Mouse (Mus musculus) heart, embryonic 15.5 days (tissue): ENCODE measurements at regions not wholly inside any gene's neighbourhood (a gene's known extent, or its start where the extent isn't known, plus 50 kb on each side); places are given as distances from the start of the nearest gene placed in this dataset.

Experiments
- ATAC-seq: fragments of 200-750 bp; cut with Nextera tagmentation; replicated peaks from 2 replicates; pipeline ENCODE4 v1.8.0; 2017; ENCODE audit warnings: low read depth, moderate TSS enrichment; ENCODE audit not compliant: insufficient number of reproducible peaks, insufficient read depth, low FRiP score
- H3K27ac ChIP-seq: fragments of 300-500 bp; sonication (generic); 2 replicates; pipeline ENCODE4 v1.5.1; 2015; ENCODE audit warnings: mild to moderate bottlenecking, inconsistent platforms
- H3K27me3 ChIP-seq: fragments of 300-500 bp; sonication (generic); 2 replicates; pipeline ENCODE4 v1.6.1; 2015; ENCODE audit warnings: inconsistent platforms
- H3K36me3 ChIP-seq: fragments of 300-500 bp; sonication (generic); 2 replicates; pipeline ENCODE4 v1.6.1; 2015; ENCODE audit warnings: mild to moderate bottlenecking, inconsistent platforms
- H3K4me1 ChIP-seq: fragments of 300-500 bp; sonication (generic); replicated peaks from 2 replicates; pipeline ENCODE4 v1.6.1; 2015; ENCODE audit warnings: inconsistent platforms
- H3K4me2 ChIP-seq: fragments of 300-500 bp; sonication (generic); 2 replicates; pipeline ENCODE4 v1.6.1; 2015; ENCODE audit warnings: inconsistent platforms, mild to moderate bottlenecking, moderate library complexity
- H3K4me3 ChIP-seq: fragments of 300-500 bp; sonication (generic); 2 replicates; pipeline ENCODE4 v1.5.1; 2015; ENCODE audit warnings: mild to moderate bottlenecking, inconsistent platforms
- H3K9ac ChIP-seq: fragments of 300-500 bp; sonication (generic); 2 replicates; pipeline ENCODE4 v1.6.1; 2015; ENCODE audit warnings: mild to moderate bottlenecking, inconsistent platforms
- H3K9me3 ChIP-seq: fragments of 300-500 bp; sonication (generic); replicated peaks from 2 replicates; pipeline ENCODE4 v1.6.1; 2016; ENCODE audit warnings: inconsistent platforms
- WGBS: fragments of 180-500 bp; shearing (Covaris S2); methylation state at CpG from one replicate; pipeline ENCODE4 v1.1.7; 2015; ENCODE audit warnings: mixed read lengths; 5-methylcytosine and 5-hydroxymethylcytosine counted together

DNA sequence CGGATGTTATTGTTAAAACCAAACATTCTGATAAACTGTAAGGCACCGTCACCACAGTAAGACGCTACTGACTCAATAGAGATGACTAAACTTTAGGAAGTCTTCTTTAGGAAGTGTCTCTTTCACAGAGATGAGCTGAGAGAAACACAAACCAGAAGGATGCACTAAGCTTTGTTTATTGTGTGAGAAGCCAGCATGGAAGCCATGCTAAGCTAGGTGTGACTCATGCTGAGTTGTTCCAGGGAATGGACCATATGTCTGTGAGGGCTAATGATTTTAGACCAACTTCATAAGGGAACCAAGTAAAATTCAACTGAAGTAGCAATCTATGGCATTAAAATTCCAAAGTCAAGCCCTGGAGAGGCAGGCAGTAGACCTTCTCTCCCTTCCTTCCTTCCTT, 364.2 kb downstream of the Rnf144b start:
- Histone ChIP-seq H3K36me3 (no peaks in the 10 kb centered on the region), H3K27ac (no peak overlapping the region), H3K9me3 (no peaks in the 10 kb centered on the region; the same call in 1 of the 2 replicates), H3K9ac (no peak overlapping the region), H3K27me3 (no peaks in the 10 kb centered on the region), H3K4me2 (no peak overlapping the region), H3K4me3 (no peak overlapping the region), H3K4me1 (no peaks in the 10 kb centered on the region)
- ATAC-seq = no peak
- WGBS = 70% methylated on average over 3 of the region's 3 CpGs

DNA sequence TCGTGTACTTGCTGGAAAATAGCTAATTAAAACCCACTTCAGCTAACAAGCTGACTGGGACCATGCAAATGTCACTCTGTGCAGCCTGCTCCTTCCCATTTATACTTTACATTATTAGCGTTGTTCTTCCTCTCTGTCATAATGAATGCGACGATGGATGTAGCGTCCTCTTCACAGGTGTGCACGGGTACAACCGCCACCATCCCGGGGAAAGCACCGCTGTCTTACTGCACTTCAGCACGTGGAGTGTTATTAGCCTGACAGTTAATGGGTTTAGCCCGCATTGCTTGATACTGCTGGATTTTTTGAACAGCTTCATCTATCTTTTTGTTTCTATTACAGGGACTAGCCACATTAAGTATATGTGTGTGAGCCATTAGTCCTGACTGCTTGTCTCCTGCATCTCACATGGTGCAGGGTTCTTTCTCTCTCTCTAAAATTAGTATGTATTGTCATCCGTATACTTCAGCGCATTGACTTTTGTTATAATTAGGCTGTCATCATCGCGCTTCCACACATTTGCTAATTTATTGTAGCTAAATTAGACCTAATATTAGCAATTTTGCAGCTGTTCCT, 383.0 kb downstream of the Rnf144b start:
- no peak overlapping the region for H3K27ac ChIP-seq
- no peak overlapping the region for H3K9ac ChIP-seq
- H3K36me3 ChIP-seq = no peaks in the 10 kb centered on the region
- no peaks in the 10 kb centered on the region for H3K9me3 ChIP-seq
- no peak overlapping the region for H3K4me3 ChIP-seq
- no peak for ATAC-seq
- H3K27me3 ChIP-seq = no peaks in the 10 kb centered on the region
- H3K4me2 ChIP-seq = no peak overlapping the region
- 90% methylated on average over 15 of the region's 15 CpGs for WGBS
- H3K4me1 ChIP-seq = no peaks in the 10 kb centered on the region

DNA sequence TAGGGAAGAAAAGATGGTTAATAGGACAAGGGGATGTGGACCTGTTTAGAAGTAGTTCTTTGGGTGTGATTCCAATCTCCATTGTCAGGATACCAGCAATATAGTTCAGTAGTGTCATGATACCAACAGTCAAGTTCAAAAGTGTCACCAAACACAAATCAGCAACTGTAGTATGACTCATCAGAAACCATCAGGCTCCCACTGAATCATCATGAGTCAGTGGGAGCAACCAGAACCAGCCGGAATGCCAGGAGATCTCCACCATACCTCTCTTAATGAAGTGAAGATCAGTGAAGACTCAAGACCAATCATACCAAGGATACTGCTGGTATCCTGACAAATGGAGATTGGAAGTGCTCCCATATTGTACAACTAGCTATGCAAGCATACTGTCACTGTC, 410.5 kb downstream of the Rnf144b start:
- Histone ChIP-seq H3K4me1 (no peaks in the 10 kb centered on the region), H3K27ac (no peak overlapping the region), H3K9me3 (no peaks in the 10 kb centered on the region; the same call in 1 of the 2 replicates), H3K4me3 (no peak overlapping the region), H3K9ac (no peak overlapping the region), H3K36me3 (no peaks in the 10 kb centered on the region), H3K27me3 (no peaks in the 10 kb centered on the region), H3K4me2 (no peak overlapping the region)
- ATAC-seq = no peak
- WGBS = 95% methylated on average over 1 of the region's 1 CpGs

DNA sequence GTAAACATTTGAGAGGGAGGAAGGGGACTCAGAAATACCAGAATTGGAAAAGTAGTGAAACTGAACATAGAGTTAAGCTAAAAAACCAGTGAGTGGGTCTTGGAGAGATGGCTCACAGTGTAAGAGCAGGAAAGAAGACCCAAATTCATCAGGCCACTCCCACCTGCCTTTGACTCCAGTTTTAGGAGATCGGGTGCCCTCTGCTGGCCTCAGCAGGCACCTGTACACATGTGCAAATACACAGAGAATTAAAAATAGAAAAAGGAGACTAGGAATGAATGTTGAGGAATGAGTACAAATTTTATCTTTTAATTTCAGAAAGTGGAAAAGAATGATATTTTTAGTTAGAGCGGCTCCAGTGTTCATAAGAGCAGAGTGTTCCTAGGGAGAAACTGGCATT, 414.7 kb downstream of the Rnf144b start:
- Histone ChIP-seq H3K27ac (no peak overlapping the region), H3K9ac (no peak overlapping the region), H3K4me3 (no peak overlapping the region), H3K36me3 (no peaks in the 10 kb centered on the region), H3K9me3 (no peaks in the 10 kb centered on the region; the same call in 1 of the 2 replicates), H3K4me1 (no peaks in the 10 kb centered on the region), H3K4me2 (no peak overlapping the region), H3K27me3 (no peaks in the 10 kb centered on the region)
- no peak for ATAC-seq
- 92% methylated on average over 2 of the region's 2 CpGs for WGBS

DNA sequence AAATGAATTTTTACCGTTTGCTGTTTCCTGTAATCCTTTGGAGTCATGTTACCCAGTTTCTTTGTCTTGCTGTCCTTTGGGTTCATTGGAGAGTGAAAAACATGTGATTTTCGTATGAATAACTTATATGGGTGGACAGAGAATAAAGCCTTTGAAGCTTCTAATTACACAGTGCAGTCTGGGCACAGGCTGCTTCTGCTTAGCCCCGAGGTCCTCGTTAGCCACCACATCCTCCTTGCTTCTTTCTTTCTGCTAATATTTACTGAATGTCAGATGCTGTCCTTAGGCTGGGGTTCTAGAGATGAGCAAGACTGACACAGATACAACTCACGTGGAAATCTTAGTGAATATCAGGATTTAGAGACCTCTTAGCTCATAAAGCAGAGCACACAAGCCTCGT, 427.2 kb downstream of the Rnf144b start:
- Histone ChIP-seq H3K27me3 (no peaks in the 10 kb centered on the region), H3K9ac (no peak overlapping the region), H3K36me3 (no peaks in the 10 kb centered on the region), H3K9me3 (no peaks in the 10 kb centered on the region), H3K4me2 (no peak overlapping the region), H3K4me1 (no peaks in the 10 kb centered on the region), H3K27ac (no peak overlapping the region), H3K4me3 (no peak overlapping the region)
- 71% methylated on average over 6 of the region's 6 CpGs for WGBS
- ATAC-seq = no peak

DNA sequence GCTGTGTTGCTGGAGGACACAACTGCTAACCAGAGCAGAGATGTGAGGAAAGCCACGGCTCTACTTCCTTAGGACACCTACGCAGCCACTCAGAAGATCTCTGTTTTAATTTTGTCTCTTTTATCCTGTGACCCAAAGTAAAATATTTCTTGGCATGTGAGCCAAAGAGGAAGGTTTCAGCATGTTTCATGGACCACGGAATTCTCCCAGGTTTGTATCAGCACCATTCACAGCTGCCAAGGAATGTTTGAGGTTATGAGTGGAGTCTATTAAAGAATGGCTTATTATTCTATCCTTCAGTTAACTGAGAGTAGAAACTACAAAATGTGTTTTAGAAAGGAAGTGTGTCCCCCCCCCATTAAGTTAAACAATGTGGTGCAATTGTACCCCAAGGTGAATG, 429.8 kb downstream of the Rnf144b start:
- Histone ChIP-seq H3K36me3 (no peaks in the 10 kb centered on the region), H3K9me3 (no peaks in the 10 kb centered on the region), H3K4me1 (no peaks in the 10 kb centered on the region), H3K27ac (no peak overlapping the region), H3K4me3 (no peak overlapping the region), H3K4me2 (no peak overlapping the region), H3K9ac (no peak overlapping the region), H3K27me3 (no peaks in the 10 kb centered on the region)
- no peak for ATAC-seq
- WGBS = 73% methylated on average over 3 of the region's 3 CpGs

DNA sequence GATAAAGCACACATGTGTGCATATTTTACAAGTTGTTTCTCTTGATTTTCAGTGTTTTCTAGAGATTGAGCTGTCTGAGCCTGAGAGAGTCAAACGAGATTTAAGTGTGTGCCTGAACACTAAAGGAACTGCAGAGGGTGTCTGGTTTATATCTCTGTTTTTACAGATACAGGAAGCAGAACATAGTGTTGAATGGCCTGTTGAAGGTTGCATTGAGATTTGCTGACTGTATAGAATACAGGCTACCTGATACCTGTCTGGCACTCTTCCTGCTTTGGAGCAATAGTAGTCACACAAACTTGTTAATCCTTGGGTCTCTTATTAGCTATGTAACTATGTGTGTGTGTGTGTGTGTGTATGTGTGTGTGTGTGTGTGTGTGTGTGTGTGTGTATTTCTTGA, 431.7 kb downstream of the Rnf144b start:
- Histone ChIP-seq H3K9ac (no peak overlapping the region), H3K4me1 (no peaks in the 10 kb centered on the region), H3K9me3 (no peaks in the 10 kb centered on the region), H3K27ac (no peak overlapping the region), H3K27me3 (no peaks in the 10 kb centered on the region), H3K4me3 (no peak overlapping the region), H3K4me2 (no peak overlapping the region), H3K36me3 (no peaks in the 10 kb centered on the region)
- WGBS = 11% methylated on average over 1 of the region's 1 CpGs
- ATAC-seq = no peak

DNA sequence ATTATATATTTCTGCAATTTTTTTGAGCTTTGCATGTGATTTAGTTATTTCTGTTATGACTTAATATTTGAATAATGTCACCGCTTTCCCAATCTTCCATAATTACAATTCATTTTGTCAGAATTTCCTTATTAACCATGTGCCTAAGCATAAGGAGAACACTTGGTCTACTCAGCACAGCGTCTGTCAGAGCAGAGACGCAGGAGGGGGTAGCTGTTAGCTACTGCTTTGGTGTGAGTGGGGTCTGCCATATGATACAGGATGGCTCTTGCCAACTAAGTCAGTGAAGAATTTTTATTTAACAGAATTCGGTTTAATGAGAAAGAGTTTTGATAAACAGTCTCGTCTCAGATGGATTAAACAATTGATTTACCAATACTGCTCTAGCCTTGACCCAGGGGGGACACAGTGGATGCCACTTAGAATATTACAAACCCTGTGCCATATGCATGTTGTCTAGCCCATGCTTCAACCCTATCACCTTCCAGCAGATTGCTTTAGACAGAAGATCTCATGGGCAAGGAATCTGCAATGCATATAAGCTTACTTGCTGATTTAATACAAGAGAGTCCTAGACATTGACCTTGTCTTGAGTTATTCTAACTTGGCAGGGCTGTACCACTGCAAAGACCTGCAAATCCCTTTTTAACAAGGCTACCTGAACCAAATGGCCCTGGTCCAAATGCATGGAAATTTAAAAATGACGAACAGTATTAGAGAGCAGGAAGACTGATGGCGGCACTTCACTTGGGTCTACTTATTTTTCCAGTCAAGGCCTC, 434.9 kb downstream of the Rnf144b start:
- Histone ChIP-seq H3K9ac (no peak overlapping the region), H3K4me2 (no peak overlapping the region), H3K36me3 (no peaks in the 10 kb centered on the region), H3K27me3 (no peaks in the 10 kb centered on the region), H3K9me3 (no peaks in the 10 kb centered on the region), H3K4me3 (no peak overlapping the region), H3K27ac (no peak overlapping the region), H3K4me1 (no peaks in the 10 kb centered on the region)
- 85% methylated on average over 7 of the region's 7 CpGs for WGBS
- no peak for ATAC-seq

DNA sequence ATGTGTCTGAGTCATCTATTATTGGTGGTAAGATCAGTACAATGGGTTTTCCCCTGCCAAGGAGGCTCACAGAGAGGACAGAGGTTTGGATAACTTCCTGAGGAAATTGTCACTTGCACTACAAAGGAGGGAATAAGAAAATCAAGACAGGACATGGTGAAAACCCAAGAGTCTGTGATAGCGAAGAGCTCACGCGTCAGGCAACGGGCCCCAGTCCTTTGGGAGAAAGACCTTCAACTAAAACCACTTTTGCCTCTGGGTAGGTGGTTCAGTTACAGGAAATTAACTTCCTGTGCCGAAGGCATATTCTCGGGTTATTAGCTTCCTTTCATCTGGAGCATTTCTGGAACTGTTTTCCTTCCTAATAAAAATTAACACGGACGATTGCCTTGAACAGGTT, 440.4 kb downstream of the Rnf144b start:
- Histone ChIP-seq H3K4me2 (no peak overlapping the region), H3K9ac (no peak overlapping the region), H3K27ac (no peak overlapping the region), H3K9me3 (no peaks in the 10 kb centered on the region), H3K36me3 (no peaks in the 10 kb centered on the region), H3K27me3 (no peaks in the 10 kb centered on the region), H3K4me1 (no peaks in the 10 kb centered on the region), H3K4me3 (no peak overlapping the region)
- no peak for ATAC-seq
- WGBS = 69% methylated on average over 8 of the region's 8 CpGs

DNA sequence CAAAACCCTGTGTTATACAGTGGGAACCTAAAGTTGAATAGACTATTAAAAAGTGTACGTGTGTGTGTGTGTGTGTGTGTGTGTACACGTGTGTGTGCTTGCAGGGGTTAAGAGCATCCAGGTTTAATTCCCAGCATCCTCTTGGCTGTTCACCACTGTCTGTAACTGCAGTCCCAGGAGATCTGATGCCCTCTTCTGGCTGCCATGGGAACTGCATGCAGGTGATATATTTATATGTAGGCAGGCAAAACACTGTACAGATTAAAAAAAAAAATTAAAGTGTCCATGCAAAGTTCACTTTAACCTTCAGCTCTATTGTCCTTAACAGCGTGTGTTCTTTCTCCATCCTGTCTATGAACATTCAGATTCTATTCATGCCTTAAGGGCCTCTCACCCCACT, 454.1 kb downstream of the Rnf144b start:
- H3K27ac ChIP-seq = no peak overlapping the region
- 64% methylated on average over 3 of the region's 3 CpGs for WGBS
- H3K9me3 ChIP-seq = no peaks in the 10 kb centered on the region
- no peaks in the 10 kb centered on the region for H3K36me3 ChIP-seq
- no peak overlapping the region for H3K4me2 ChIP-seq
- H3K4me3 ChIP-seq = no peak overlapping the region
- no peak for ATAC-seq
- no peaks in the 10 kb centered on the region for H3K4me1 ChIP-seq
- no peaks in the 10 kb centered on the region for H3K27me3 ChIP-seq
- H3K9ac ChIP-seq = no peak overlapping the region

DNA sequence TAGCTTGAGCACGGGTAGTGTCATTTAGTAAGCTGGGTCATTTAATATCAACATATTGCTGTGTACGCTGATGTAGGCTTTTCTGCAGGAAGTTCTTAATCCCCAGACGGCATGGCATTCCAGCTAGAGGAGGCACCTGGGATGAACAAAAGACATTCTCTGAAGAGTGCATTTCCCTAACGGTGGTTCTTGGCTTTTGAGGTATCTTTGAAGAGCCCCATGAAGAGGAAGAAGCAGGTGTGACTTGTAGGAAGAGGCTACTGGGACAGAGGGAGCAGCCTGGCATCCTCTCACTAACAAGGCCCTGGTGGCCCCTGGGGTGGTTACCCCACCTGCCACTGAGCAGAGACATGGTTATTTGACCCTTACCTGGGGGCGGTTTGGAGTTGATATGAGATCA, 457.7 kb downstream of the Rnf144b start:
- Histone ChIP-seq H3K4me1 (no peaks in the 10 kb centered on the region), H3K27ac (no peak overlapping the region), H3K9me3 (no peaks in the 10 kb centered on the region), H3K27me3 (no peaks in the 10 kb centered on the region), H3K9ac (no peak overlapping the region), H3K36me3 (no peaks in the 10 kb centered on the region), H3K4me2 (no peak overlapping the region), H3K4me3 (no peak overlapping the region)
- WGBS = 84% methylated on average over 5 of the region's 5 CpGs
- no peak for ATAC-seq

DNA sequence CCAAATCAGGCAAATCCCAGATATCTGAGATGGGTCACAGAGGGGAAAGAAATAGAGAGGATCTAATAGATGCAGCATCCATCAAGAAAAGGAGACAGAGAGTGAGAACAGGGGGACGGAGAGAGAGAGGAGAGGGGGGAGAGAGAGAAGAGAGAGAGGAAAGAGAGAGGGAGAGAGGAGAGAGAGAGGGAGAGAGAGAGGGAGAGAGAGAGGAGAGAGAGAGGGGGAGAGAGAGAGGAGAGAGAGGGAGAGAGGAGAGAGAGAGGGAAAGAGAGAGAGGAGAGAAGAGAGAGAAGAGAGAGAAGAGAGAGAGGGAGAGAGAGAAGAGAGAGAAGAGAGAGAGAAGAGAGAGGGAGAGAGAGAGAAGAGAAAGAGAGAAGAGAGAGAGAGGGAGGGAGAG, 462.7 kb downstream of the Rnf144b start:
- no peak overlapping the region for H3K4me3 ChIP-seq
- no peak overlapping the region for H3K27ac ChIP-seq
- 76% methylated on average over 1 of the region's 1 CpGs for WGBS
- no peaks in the 10 kb centered on the region for H3K9me3 ChIP-seq
- H3K4me2 ChIP-seq = no peak overlapping the region
- no peaks in the 10 kb centered on the region for H3K4me1 ChIP-seq
- ATAC-seq = no peak
- H3K9ac ChIP-seq = no peak overlapping the region
- H3K36me3 ChIP-seq = no peaks in the 10 kb centered on the region
- no peaks in the 10 kb centered on the region for H3K27me3 ChIP-seq
